Mouse (Mus musculus) kidney, adult 8-10 months (tissue): ENCODE results near the gene Shisa8.

ENCODE experiments used
- DNase-seq, 2 experiments: peaks; one replicate each; pipeline ENCODE4 v3.0.0; 2022

The Shisa8 gene

DNA sequence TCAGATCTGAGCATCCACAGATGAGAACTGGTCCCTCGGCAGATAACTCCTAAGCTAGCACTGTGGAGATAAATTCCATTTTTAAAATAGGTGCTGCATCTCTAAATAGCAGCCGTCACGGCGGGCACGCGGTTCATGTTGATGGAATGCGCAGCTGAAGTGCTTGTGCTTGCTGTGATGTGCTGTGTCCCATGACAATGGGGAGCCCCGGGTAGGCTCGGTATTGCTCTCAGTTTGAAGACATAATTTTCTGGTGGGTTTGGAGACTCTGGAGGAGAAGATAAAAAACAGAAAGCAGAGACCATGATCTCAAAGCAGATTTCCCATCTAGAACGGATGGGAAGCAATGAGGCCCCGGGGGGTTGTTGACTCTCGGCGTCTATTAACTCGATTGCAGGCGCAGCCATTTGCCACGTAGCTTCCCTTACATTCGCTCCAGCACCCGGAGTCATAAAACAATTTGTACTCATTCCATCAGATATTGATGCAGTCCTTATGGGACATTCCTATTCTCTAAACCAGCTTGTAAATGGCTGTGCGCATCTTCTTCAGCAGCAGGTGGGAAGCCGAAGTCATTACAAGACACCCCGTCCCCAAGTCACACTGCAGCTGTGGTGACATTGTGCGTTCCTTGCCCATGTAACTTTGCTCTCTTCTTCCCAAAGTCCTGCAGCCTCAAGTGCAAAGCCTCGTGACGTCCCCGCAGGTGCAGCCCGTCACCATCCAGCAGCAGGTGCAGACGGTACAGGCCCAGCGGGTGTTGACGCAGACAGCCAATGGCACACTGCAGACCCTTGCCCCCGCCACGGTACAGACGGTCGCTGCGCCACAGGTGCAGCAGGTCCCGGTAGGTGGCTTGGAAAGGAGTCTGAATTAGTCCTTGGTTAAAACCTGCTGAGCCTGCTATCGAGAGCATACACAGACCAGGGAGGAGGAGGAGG lies 41.9 kb downstream of the Shisa8 start:
- DNase-seq: no peak

DNA sequence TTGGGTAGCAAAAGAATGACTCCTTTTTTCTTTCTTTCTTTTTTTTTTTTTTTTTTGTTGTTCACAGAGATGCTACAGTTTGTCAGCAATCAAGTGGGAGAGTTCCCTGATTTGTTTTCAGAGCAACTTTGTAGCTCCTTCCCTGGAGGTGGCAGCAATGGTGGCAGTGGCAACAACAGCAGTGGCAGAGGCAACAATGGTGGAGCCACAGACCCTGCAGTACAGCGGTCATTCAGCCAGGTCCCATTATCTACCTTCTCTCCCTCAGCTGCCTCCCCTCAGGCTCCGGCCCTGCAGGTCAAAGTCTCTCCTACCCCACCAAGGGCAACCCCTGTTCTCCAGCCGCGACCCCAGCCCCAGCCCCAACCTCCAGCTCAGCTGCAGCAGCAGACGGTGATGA lies 42.9 kb downstream of the Shisa8 start:
- DNase-seq: no peak

DNA sequence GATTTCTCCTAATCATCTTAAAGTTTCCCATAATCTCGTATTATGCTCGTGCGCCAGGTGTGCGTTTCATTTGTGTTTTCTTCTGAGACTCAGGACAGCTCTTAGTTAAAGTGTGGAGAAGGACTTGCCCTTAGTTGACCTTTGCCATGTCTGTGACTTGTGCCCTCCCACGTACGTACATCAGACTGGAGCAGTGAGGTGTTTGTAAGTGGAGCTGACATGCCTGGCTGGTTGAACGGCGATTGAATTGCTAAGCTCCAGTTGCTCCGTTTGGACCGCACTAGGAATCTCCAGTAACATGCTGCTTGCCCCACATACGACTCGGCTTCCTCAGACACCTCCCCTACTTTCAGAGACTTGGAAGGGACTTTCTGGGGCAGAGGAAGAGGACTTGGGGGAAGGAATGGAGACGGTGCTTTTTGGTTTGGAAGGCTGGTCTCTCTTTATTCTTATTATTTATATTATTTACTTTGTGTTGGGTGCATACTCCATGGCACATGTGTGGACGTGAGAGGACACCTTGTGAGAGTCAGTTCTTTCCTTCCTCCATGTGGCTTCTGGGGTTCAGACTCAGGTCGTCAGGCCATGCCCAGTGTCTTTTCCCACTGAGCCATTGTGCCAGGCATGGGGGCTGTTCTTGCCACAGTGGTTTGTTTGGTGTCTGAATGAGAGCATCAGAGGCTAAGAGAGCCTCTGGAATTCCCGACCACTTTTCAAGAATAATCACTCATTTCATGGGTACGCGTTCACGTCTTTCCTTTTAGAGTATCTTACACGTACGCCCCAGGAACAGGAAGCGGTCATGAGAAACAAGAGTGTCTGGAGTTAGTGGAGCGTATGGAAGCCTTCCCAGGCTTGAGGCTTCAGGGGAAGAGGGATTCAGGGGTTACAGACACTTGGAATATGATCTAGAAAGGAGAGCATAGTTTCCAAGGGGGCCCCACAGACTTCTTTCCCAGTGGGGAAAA lies 45.1 kb downstream of the Shisa8 start:
- peak; percentile 63 to 75 for DNase-seq

DNA sequence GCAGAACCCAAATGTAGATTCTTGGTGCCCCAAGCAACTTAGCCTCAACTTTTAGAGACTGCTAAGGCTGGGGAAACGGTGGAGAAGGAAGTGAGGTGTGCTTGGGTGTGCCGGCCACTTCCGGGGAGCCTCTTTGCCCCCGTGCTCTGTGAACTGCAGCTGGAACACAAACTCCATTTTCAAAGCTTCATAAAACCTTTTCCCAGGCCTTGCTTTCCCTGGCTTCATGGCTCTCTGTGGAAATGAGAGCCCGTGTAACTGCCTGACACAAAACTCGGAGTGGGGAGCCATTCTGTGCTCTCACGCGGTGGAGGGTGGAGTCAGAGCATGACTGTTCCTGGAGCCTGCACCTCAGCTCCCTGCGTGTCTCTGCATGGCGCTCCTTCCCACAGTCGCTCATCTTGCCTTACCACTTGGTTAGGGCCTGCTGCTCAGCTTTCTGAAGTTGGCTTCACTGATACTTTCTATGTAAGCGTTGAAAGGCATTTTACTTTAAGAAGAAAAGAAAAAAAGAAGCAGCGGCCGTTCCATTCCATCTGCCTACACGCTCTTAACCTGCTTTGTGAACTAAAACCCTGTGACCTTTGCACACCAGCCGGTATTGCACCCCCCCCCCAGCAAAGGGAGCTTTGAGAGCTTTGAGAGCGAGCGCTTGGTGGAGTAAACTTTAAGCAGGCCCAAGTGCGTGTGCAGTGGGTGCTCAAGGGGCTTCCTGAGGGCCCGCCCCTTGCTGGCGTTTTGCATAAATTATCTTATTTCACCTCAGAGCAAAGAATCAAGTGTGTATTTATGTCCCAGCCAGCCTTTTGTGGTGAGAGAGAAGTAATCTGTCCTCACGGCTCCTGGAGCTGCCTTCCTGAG lies 46.1 kb downstream of the Shisa8 start:
- DNase-seq: peak in 1 of 2 experiments; percentile 39

DNA sequence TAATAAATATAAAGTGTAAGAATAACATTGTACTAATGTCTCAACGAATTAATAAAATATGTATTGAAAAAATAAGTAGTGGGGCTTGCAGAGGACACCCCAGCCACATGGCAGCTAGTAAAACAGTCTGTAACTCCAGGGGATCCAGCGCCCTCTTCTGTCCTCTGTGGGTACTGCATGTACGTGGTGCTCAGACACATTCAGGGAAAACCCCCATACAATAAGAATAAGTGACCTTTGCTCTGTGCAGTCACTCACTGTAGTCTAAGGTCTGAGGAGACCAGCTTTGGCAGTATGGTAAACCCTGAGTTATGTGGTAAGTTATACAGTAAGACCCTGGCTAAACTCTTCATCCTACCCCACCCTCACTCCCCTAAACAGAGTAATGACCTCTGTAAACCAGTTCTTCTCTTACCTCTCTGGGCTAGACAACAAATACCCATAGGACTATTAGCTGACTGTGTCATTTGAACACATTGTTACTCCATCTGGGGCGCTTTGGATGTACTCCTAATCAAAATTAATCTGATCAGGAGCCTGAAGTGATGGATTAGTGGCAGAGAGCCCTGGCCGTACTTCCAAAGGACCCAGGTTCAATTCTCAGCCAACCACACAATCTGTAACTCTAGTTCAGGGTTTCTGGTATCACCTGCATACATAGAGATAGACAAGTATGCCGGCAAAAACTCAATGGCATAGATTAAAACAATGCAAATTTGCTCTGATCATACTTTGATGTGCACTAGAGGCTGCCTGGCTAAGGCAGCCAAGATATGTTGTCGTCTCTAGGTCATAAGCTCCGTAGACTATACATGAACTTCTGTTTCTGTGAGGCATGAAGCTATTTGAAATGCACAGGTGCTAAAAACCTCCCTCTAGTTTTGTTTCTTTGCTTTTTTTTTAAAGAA lies 47.0 kb downstream of the Shisa8 start:
- DNase-seq: peak; percentile 74 to 89

DNA sequence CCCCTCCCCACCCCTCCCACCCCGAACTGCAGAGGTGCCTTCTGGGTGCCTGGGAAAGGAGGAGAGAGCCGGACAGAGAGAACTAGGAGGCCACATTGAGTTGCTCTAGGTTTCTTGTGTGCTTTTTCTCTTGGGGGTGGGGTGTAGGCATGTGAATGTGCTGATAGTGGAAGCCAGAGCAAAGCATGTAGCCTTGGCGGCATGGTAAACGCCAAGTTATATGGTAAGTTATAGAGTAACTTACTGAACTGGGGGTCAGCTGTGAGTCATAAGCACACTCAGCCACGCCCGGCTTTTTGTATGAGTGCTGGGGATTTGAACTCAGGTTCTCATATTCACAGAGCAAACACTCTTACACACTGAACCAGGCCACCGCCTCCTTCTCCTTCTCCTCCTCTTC lies 48.1 kb downstream of the Shisa8 start:
- DNase-seq: no peak

DNA sequence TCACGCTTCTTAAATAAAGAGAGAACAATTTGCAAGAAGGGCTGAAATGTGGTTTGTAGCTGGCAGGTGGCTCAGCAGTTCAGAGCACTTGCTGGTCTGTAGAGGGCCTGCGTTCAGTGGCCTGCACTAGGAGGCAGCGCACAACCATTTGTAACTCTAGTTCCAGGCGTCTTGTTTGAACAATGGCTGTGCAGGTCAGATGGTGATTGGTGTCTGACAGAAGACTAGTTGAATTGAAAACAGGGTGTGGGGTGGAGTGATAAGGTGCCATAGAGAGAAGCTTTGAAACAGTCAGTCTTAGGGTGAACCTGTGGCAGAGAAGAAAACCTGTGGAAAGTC lies 48.6 kb downstream of the Shisa8 start:
- DNase-seq: no peak

DNA sequence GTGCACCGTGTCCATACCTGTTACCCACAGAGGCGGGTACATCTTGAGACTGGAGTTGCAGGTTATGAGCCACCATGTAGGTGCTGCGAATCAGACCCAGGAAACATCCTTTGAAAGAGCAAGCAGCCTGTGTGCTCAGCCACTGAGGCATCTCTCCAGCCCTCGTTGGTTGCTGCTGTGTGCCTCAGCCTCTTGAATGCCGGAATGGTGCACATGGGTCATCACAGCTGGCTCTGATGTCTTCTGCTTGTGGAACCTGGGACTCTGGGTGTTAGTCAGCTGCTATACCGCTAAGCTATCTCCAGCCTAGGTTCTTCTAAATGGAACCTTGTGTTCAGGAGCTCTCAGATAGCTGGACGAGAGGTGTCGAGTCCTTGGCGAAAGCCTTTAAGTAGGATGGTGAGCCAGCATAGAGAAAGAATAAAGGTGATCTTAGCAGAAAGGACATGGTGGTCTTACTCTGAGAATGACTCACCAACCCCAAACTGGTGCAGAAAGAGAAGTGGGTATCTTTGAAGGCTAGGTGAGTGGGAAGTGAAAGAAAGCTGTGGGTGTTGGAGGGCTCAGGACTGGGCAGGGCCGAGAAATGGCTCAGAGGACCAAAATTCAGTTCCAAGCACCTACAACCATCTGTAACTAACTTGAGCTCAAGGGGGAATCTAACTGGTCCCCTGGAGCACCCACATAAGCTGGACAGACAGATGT lies 49.1 kb downstream of the Shisa8 start:
- DNase-seq: no peak

DNA sequence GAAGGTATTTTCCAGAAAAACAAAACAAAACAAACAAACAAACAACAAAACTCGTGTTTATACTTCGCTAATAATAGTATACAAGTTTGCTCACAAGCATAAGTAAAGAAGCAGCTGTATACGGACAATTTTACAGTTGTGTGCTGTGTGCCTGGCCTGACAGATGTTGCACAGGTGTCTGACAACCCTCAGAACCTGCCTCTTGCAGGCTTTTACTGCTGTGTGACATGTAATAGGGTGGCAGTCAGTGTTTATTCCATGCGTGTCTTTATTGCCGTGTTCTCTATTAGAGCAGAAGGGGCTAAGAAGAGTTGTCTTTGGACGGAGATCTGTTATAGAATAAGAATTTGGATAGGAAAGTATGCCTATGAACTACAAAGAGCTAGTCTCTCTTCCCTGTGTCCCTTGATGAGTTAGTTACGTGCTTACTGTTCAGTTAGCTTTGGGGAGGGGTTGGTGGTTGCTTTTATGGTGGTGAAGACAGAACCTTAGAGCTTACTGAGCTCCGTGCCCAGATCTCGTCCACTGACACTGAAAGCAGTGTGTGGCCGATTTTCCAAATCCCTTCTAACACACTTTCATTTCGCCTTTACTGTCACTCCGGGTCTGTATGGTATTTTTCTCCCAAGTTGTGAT lies 50.5 kb downstream of the Shisa8 start:
- no peak for DNase-seq

DNA sequence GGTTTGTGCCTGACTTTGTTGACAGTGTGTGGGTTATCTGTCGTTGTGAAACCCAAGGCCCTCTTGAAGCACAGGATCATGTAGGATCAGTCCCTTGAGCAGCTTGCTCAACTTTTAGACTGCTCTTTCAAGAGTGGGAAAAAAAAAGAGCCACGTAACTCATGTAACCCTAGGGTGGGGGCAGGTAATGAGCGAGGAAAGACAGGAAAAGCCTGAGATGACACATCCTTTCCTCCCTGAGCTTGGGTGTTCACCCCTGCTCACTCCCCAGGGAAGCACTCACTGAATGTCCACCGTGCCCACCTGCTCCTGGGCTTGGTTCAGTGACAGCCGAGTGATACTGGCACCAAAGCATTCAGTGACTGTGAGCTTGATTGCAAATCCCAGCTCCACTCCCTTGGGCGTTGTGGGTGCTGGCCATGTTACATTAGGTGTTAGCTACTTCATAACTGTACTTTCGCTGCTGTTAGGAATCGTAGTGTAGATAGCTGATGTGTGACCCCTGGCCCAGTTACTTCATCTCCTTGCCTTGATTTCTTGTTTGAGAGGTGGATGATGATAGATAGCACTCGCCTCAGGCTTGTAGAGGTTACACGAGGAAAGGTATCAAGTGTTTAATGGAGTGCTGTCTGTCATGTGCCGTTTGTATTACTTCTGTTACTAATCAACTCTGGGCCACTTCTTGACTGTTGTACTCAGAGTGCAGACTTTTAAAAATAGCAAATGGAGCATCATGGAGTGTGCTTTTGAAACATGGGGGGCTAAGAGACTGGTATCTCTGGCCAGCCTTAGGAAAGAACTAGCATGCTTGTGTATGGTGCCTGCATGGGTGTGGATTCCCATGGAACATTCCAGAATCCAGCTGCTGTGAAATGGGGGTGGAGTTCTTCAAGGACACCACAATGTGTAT lies 51.6 kb downstream of the Shisa8 start:
- DNase-seq: no peak

DNA sequence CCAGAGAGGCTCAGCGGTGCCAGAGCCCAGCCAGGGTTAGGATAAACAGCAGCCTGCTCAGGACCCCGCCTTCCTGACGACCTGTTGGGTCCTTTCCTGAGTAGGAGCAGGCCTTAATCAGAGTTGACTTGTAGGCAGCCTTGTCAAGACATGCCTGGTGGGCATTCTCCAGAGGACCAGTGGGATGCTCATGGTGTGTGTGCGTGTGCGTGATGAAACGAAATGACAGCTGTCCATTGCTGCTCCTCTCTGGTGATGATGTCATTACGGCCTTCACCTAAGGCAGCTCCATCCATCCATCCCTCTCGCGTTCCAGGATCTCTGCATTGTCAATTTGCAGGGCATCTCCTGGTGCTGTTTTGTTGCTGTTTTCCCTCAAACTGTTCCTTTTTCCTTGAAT lies 53.1 kb downstream of the Shisa8 start:
- DNase-seq: no peak

DNA sequence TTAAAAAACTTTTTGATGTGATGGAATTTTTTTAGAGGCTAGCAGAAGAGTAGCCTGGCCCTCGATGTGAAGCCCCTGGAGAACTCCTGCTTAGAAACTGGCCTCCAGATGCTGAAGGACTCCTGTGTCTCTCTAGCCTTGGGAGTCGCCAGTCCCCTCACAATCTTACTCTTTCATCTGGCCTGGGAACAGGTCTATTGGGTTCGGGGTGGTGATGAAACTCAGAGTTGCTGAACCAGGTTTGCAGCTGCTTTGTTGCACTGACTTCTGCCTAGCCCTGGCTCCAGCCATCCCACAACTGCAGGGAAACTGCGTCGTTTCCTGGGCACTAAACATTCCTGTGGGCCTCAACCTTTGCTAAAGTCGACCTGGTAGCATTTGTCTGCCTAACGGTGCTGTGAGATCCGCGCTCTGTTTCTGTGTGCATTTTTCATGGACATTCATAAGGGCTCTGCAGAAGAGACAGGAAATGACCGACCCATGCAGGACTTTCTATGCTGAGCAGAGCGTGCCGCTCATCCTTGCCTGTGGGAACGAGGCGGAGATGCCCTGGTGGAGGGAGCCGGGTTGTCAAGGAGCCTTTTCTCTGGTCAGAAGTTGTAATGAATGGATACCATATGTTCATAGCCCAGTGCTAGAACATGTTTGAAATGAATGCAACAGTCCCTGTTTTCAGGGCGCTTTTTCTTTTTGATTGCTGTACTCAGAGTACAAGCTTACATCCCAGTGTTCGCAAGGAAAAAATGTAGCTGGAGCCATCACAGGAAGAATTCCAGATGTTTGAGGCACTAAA lies 54.2 kb downstream of the Shisa8 start:
- no peak for DNase-seq

DNA sequence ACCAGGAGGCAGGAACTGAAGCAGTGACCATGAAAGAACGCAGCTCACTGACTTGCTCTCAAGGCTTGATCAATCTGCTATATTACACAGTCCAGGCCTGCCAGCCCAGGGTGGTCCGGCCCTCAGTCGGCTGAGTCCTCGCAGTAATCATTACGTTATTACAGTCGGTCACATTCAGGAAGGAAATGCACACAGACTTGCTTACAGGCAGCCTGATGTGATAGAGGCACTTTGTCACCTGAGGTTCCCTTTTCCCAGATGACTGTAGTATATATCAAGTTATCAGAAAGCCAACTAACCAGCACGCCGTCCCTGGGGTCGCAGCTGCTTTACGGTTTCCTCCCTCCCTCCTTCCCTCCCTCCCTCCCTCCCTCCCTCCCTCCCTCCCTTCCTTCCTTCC lies 55.7 kb downstream of the Shisa8 start:
- DNase-seq: no peak

DNA sequence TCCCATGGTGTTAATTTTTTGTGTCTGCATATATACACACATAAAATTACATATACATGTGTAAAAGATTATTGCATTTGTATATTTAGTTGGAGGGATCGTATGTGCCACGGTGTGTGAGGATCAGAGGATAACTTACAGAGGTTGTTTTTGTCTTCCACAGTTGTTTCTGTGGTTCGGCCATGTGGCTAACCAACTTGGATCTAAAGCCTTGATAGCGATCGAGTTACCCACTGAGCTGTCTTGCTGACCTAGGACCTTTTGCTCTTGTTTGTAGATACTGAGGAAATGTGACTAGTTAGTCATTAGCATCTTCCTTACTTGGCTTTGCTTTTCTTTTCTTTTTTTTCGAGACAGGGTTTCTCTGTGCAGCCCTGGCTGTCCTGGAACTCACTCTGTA lies 56.3 kb downstream of the Shisa8 start:
- DNase-seq: no peak
